Mouse (Mus musculus) kidney, embryonic 14.5 days (tissue): ENCODE results near the gene Fyb2. TPM values are rescaled to one million over a fixed set of nuclear protein-coding genes. Genes with fewer than 3 reads are reported as not detected.

ENCODE experiments used
- ATAC-seq: fragments of 200-750 bp; cut with Nextera tagmentation; 2 replicates; pipeline ENCODE4 v1.8.0; 2017; ENCODE audit warnings: moderate number of reproducible peaks, mild to moderate bottlenecking, moderate TSS enrichment, moderate library complexity; ENCODE audit not compliant: low FRiP score, low TSS enrichment
- H3K27ac ChIP-seq: fragments of 300-500 bp; sonication (generic); 2 replicates; pipeline ENCODE4 v1.5.1; 2014; ENCODE audit warnings: low read depth, mild to moderate bottlenecking, low read length, moderate library complexity, mixed read lengths
- H3K27me3 ChIP-seq: fragments of 300-500 bp; sonication (generic); 2 replicates; pipeline ENCODE4 v1.6.1; 2014; ENCODE audit warnings: mild to moderate bottlenecking, low read length; ENCODE audit not compliant: control insufficient read depth, insufficient read depth
- H3K36me3 ChIP-seq: fragments of 300-500 bp; sonication (generic); 2 replicates; pipeline ENCODE4 v1.6.1; 2014; ENCODE audit warnings: low read length, mixed read lengths; ENCODE audit not compliant: control insufficient read depth, insufficient read depth
- H3K4me1 ChIP-seq: fragments of 300-500 bp; sonication (generic); 2 replicates; pipeline ENCODE4 v1.6.1; 2014; ENCODE audit warnings: low read length, mixed read lengths; ENCODE audit not compliant: control insufficient read depth, insufficient read depth
- H3K4me2 ChIP-seq: fragments of 300-500 bp; sonication (generic); replicated peaks from 2 replicates; pipeline ENCODE4 v1.6.1; 2014; ENCODE audit warnings: low read depth, mild to moderate bottlenecking, low read length
- H3K4me3 ChIP-seq: fragments of 300-500 bp; sonication (generic); 2 replicates; pipeline ENCODE4 v1.5.1; 2014; ENCODE audit warnings: mild to moderate bottlenecking, low read length
- H3K9ac ChIP-seq: fragments of 300-500 bp; sonication (generic); 2 replicates; pipeline ENCODE4 v1.6.1; 2014; ENCODE audit warnings: low read depth, mild to moderate bottlenecking, low read length, moderate library complexity
- H3K9me3 ChIP-seq: fragments of 300-500 bp; sonication (generic); 2 replicates; pipeline ENCODE4 v1.6.1; 2016; ENCODE audit warnings: low read length; ENCODE audit not compliant: control insufficient read depth
- WGBS: fragments of 180-500 bp; shearing (Covaris S2); extraction: QIAGEN DNeasy Blood & Tissue Kit; methylation state at CpG from one replicate; pipeline ENCODE4 v1.1.7; 2014; 5-methylcytosine and 5-hydroxymethylcytosine counted together
- polyA plus RNA-seq: library from polyadenylated mRNA; unstranded; fragments of >200 nt; fragmentation: Nextera tagmentation; extraction: Ambion mirVana; gene quantifications from 2 replicates; pipeline ENCODE4 v1.2.1, GENCODE M21; 2014

Gene Fyb2
- 0.66 and 0.79 TPM in 2 replicates for polyA plus RNA-seq

- WGBS: 21% methylated on average over 23 of the region's 23 CpGs
- no peaks in the 10 kb centered on the region for H3K9me3 ChIP-seq
- H3K27me3 ChIP-seq: peaks cover 4% of the 10 kb centered on the region; the same call in 1 of the 2 replicates
- peak within 1 kb of the TSS; percentile 32 for H3K4me2 ChIP-seq
- H3K9ac ChIP-seq: no peak within 1 kb of the TSS; the same call in 1 of the 2 replicates
- no peaks in the 10 kb centered on the region for H3K4me1 ChIP-seq
- no peaks in the 10 kb centered on the region for H3K36me3 ChIP-seq
- ATAC-seq: 0 out of 2 replicates have a peak, but pooled peaks have one; percentile 62
- H3K4me3 ChIP-seq: peak within 1 kb of the TSS; percentile 29
- H3K27ac ChIP-seq: no peak within 1 kb of the TSS
Observed at GRCm38 (mm10) chr4:104913291-104914129, at the start of gene Fyb2. Fyb2 (plus strand) TSS chr4:104913456.

GRCm38 (mm10) chr4:104864397-104864796 lies 48.9 kb upstream of the Fyb2 start:
- Histone ChIP-seq H3K36me3 (no peaks in the 10 kb centered on the region), H3K4me3 (no peak overlapping the region), H3K27ac (no peak overlapping the region), H3K4me2 (no peak overlapping the region), H3K4me1 (no peaks in the 10 kb centered on the region), H3K27me3 (no peaks in the 10 kb centered on the region), H3K9ac (no peak overlapping the region), H3K9me3 (no peaks in the 10 kb centered on the region)
- ATAC-seq: no peak
- WGBS: 86% methylated on average over 1 of the region's 1 CpGs

- H3K4me2 ChIP-seq: no peak overlapping the region
- H3K9me3 ChIP-seq: no peaks in the 10 kb centered on the region
- ATAC-seq: no peak
- no peaks in the 10 kb centered on the region for H3K36me3 ChIP-seq
- no peaks in the 10 kb centered on the region for H3K4me1 ChIP-seq
- no peak overlapping the region for H3K4me3 ChIP-seq
- no peak overlapping the region for H3K9ac ChIP-seq
- H3K27me3 ChIP-seq: no peaks in the 10 kb centered on the region
- no peak overlapping the region for H3K27ac ChIP-seq
Observed at GRCm38 (mm10) chr4:104869581-104869980, 43.7 kb upstream of the Fyb2 start.

- 89% methylated on average over 5 of the region's 5 CpGs for WGBS
- Histone ChIP-seq H3K4me3 (no peak overlapping the region), H3K27ac (no peak overlapping the region), H3K27me3 (no peaks in the 10 kb centered on the region), H3K9me3 (no peaks in the 10 kb centered on the region), H3K9ac (no peak overlapping the region), H3K36me3 (no peaks in the 10 kb centered on the region), H3K4me2 (no peak overlapping the region), H3K4me1 (no peaks in the 10 kb centered on the region)
- no peak for ATAC-seq
Observed at GRCm38 (mm10) chr4:104870196-104870595, 43.1 kb upstream of the Fyb2 start.

GRCm38 (mm10) chr4:104875832-104876231 lies 37.4 kb upstream of the Fyb2 start:
- H3K4me1 ChIP-seq: no peaks in the 10 kb centered on the region
- H3K4me2 ChIP-seq: no peak overlapping the region
- no peak overlapping the region for H3K27ac ChIP-seq
- no peak overlapping the region for H3K4me3 ChIP-seq
- no peaks in the 10 kb centered on the region for H3K9me3 ChIP-seq
- H3K36me3 ChIP-seq: no peaks in the 10 kb centered on the region
- H3K27me3 ChIP-seq: no peaks in the 10 kb centered on the region
- no peak for ATAC-seq
- 69% methylated on average over 4 of the region's 4 CpGs for WGBS
- H3K9ac ChIP-seq: no peak overlapping the region

- H3K36me3 ChIP-seq: no peaks in the 10 kb centered on the region
- no peak within 1 kb of the TSS for H3K9ac ChIP-seq
- H3K4me1 ChIP-seq: no peaks in the 10 kb centered on the region
- H3K27me3 ChIP-seq: no peaks in the 10 kb centered on the region
- no peak for ATAC-seq
- no peak within 1 kb of the TSS for H3K4me3 ChIP-seq
- H3K27ac ChIP-seq: no peak within 1 kb of the TSS
- H3K4me2 ChIP-seq: no peak within 1 kb of the TSS
- no peaks in the 10 kb centered on the region for H3K9me3 ChIP-seq
- 76% methylated on average over 3 of the region's 3 CpGs for WGBS
Observed at GRCm38 (mm10) chr4:104876323-104876722, 36.9 kb upstream of the Fyb2 start, which contains the start of gene C8a. C8a (minus strand) TSS chr4:104876398.

GRCm38 (mm10) chr4:104887486-104887885 lies 25.8 kb upstream of the Fyb2 start:
- H3K27ac ChIP-seq: no peak overlapping the region
- WGBS: 57% methylated on average over 9 of the region's 9 CpGs
- H3K36me3 ChIP-seq: no peaks in the 10 kb centered on the region
- H3K4me2 ChIP-seq: no peak overlapping the region
- ATAC-seq: no peak
- H3K4me1 ChIP-seq: no peaks in the 10 kb centered on the region
- no peak overlapping the region for H3K9ac ChIP-seq
- H3K4me3 ChIP-seq: no peak overlapping the region
- no peaks in the 10 kb centered on the region for H3K27me3 ChIP-seq
- H3K9me3 ChIP-seq: no peaks in the 10 kb centered on the region

GRCm38 (mm10) chr4:104888499-104889262 lies 24.6 kb upstream of the Fyb2 start:
- Histone ChIP-seq H3K4me1 (no peaks in the 10 kb centered on the region), H3K9ac (no peak overlapping the region), H3K4me2 (no peak overlapping the region), H3K4me3 (no peak overlapping the region), H3K27me3 (no peaks in the 10 kb centered on the region), H3K9me3 (no peaks in the 10 kb centered on the region), H3K27ac (no peak overlapping the region), H3K36me3 (no peaks in the 10 kb centered on the region)
- no peak for ATAC-seq
- 66% methylated on average over 9 of the region's 9 CpGs for WGBS

GRCm38 (mm10) chr4:104891708-104892107 lies 21.5 kb upstream of the Fyb2 start:
- Histone ChIP-seq H3K4me3 (no peak overlapping the region), H3K4me1 (no peaks in the 10 kb centered on the region), H3K27ac (no peak overlapping the region), H3K36me3 (no peaks in the 10 kb centered on the region), H3K27me3 (no peaks in the 10 kb centered on the region), H3K9ac (no peak overlapping the region), H3K9me3 (no peaks in the 10 kb centered on the region), H3K4me2 (no peak overlapping the region)
- 89% methylated on average over 7 of the region's 7 CpGs for WGBS
- no peak for ATAC-seq
